Mouse (Mus musculus): ENCODE data around the gene Ash1l.

GRCm38 (mm10) chr3:89092509-89093090 is 142.2 kb downstream of the Ash1l start:
- TF ChIP-seq CTCF (IDR thresholded peaks at IDR 0.05; ENCODE audit: extremely low read depth, insufficient read length, insufficient replicate concordance, low read depth, low read length) (no peak), POLR2A (IDR thresholded peaks at IDR 0.05; ENCODE audit: low read depth, low read length) (no peak)
